Mouse (Mus musculus) heart, adult 9 months (tissue): ENCODE data around the gene Oas1a.
"Not testable (repeated sequence)": the region's sequence is repeated elsewhere in the genome, so short reads cannot be mapped to it uniquely, and the experiment has no call there.

Source experiments
- DNase-seq, 2 experiments: peaks; one replicate each; pipeline ENCODE4 v3.0.0; 2022; ENCODE audit warnings: low spot score in 2 of 2

The Oas1a gene

DNA sequence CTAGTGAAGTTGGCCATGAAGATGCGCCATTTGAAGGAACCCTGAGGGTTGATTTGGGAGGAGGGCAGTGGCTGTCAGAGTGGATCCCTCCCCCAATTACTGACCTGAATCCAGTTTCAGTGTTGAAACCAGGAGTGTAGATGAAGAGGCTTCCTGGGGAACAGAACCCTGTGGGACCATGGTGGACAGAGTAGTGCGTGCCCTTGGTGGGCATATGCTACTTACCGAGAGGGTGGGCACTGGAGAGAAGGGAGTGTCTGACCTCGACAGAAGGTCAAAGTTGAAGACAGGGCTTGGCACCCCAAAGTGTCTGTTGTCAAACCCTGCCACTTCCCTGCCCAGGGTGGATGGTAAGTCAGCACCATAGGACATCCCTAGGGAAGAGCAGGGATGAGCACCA is 13.5 kb downstream of the Oas1a start:
- not testable (repeated sequence) for DNase-seq

DNA sequence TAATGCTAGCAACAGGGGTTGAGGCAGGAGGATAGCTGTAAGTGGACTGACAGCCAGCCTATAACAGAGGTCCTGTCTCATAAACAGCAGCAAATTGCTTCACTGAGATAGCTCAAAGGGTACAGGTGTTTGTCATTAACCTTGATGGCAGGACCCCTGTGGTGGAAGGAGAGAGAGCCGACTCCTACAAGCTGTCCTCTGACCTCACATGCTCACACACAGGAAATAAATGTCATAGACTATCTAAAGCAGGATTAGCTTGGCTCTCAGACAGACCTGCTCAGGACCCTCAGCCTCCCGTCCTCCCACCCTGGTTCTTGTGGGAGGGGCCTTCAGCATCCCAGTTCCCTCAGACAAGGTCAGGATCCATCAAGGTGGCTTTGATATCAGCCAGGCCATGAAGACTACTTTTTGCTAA is 15.1 kb downstream of the Oas1a start:
- DNase-seq: no peak

DNA sequence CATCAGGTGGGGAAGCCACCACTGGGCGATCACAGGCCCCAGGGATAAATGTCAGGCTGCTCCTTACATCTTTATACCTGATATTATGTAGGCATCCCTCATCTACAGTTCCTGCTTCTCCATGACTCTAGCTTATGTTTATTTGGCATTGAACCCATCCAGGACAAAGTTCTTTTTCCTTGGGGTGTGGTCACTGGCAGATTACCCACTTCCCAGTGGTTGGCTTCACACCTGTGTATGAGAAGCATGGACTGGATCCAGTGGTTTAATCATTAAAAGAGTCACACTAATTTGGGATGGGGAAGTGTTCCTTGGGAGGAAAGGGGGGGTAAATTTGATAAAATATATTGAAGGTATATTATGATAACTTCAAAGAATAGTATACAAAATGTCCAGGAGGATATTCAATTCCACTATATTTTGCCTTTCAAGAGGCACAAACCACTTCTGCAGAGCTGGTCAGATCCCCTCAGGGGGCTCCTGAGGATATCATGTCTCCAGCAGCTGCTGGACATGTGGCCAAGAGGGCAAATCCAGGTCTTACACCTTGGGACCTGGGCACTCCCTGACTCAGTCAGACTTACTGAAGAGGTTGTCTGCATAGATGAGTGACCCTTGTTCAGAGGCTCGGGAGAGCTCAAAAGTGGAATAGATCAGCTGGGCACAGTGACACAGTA is 15.6 kb downstream of the Oas1a start:
- not testable (repeated sequence) for DNase-seq

DNA sequence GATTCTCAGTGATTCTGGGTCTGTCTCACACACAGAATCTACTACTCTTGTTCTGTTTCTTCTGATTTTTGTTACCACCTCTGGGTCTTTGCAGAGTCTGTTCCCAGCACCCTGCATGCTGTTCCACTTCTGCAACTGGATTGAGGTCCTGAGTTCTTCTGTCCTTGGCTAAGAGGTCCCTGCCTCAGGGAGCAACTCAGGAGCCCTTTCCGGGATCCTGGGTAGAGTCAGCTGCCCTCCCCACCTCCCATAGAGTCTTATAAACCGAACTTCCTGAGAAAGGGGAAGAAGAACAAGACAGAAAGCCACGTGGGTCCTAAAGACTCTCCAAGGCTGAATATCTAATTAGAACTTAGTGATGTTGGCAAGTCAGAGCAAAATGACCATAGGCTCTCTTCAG is 16.3 kb downstream of the Oas1a start:
- no peak for DNase-seq

DNA sequence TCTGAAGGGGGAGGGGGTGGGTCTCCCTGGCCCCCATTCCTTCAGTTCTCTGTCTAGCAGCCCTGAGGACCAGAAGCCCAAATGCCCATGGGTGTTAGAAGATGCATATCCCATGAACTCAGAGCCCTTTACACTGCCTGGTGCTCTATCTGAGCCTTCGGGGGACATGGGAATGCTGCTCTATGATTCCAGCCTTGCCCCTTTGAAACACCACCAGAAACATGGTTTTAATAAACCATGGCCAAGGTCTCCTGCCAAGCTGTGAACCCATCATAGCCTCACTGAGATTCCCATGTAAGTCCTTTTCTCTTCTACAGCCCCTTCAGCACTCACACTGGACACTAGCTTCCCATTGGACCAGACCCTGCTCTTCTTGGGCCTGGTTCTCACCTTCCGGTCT is 17.3 kb downstream of the Oas1a start:
- DNase-seq: no peak

DNA sequence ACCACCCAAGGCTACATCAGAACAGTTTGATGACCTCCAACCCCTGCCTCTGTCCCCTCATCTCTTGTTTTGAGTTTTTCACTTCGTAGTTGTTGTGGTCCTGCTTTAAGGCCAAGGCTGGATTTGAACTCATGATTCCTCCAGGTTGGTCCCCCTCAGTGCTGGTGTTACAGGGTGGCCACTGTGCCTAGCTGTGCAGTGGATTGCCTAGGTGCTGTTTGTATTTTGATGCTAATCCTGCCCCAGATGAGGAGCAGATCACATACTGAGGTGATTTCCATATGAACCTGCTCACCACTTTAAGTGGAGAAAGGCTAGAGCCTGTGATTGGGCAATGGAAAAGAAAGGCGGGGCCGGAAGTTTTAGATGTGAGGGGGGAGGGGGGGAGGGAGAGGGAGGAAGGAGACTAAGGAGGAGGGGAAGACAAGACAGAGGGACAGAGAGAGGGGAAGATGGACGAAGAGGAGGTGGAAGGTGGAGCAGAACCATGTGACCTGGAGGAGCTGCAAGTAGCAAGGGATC is 19.0 kb downstream of the Oas1a start:
- not testable (repeated sequence) for DNase-seq

DNA sequence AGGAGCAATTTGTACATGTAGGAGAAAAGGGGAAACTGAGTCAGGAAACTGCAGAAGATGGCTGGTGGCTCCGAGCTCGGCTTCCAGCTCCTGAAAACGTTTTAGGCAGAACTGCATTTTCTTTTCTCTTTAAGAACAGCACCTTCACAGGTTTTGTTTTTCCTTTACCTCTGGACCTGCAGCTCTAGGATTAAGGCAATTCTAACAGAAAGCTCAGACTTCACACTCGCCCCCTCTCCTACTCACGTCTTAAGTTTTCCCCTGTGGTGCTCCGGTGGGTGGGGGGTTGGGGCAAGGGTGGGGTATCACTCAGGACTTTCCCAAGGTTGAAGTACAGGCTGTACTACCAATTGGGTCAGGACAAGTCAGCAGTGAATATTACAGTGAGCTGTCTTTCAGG is 19.5 kb downstream of the Oas1a start:
- DNase-seq: no peak

DNA sequence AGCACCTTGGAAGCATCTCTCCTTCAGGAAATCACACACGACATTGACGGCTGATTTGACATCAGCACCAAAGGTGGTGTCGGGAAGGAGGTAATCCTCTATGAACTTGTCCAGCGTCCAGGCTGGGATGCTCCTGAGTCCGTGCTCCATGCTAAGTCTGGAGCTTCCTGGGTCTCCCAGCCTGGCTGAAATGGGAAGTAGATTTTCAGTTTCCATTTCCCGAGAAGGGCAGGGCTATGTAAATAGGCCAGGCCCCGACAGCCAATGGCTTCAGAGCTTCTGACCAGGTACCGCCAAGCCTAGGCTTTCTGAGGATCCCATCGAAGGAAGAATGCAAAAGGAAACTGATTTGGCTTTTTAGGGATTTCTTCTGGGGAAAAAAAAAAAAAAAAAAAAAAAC is 19.9 kb downstream of the Oas1a start, which contains the start of gene Oas1g:
Gene Oas1g, minus strand, starts transcription at position 201 of the 400 bp plus-strand sequence.
- not testable (repeated sequence) for DNase-seq

DNA sequence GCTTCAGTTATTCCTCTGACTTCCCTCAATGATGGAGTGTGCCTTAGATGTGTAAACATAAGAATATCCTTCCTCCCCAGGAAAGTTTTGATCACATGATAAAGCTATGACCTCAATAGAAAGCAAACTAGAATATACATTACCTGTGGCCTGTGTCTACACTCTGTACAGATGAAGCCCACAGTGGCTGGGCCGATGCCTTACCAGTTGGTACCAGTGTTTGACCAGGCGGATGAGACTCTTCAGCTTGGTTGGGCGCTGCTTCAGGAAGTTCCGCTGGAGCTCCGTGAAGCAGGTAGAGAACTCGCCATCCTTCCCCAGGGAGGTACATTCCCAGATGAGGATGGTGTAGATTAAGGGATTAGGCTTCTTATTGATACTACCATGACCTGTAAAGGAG is 25.6 kb downstream of the Oas1a start:
- DNase-seq: not testable (repeated sequence)

DNA sequence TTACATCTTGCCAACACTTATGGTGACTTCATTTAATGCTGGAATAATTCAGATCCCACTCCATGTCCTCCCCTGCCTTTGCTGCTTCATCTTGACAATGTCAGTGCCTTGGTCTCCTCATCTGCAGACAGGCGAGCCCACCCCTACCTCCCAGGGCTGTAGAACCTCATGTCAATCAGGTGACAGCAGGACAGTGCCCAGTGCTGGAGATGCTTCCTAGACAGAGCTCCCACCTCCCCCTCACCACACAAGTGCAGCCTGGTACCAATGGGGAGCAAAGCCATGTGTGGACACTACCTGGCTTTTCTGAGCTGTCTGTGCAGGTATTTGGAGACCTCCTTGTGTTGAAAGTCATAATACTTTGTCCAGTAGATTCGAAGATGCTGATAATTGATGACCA is 28.5 kb downstream of the Oas1a start:
- not testable (repeated sequence) for DNase-seq

DNA sequence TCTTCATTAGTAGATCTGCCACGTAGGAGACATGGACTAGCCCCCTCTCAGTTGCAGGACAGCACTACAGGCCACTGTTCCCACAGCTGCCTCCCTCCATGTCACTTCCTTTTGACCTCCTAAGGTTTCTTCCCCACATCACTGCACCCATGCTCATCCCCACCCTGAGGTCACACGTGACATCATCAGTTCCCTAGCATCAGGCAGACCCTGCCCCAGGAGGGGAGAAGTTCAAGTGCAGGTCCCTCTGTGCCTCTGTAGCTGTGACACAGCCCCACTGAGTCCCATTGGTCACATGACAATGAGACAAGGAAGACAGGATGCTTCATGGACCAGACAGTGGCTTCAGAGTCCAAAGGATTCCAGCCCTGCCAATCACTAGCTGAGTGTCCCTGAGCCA is 29.9 kb downstream of the Oas1a start:
- DNase-seq: not testable (repeated sequence)

DNA sequence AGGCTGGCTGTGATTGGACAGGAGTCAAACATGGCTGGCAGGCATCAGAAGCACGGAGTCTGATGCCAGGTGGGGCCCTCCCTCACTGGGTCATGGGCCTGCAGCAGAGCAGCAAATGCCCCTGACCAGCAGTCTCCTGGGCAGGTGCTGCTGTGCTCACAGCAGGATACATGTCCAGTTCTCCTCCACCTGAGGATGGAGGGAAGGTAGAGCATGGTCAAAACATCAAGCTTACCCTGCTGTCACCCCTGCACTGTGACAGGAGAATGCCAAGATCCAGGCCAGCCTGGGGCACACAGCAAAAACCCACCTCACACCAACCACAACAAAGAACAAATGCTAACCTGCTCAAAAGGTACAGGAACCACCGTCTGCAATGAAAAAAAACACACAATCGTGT is 30.5 kb downstream of the Oas1a start:
- not testable (repeated sequence) for DNase-seq

DNA sequence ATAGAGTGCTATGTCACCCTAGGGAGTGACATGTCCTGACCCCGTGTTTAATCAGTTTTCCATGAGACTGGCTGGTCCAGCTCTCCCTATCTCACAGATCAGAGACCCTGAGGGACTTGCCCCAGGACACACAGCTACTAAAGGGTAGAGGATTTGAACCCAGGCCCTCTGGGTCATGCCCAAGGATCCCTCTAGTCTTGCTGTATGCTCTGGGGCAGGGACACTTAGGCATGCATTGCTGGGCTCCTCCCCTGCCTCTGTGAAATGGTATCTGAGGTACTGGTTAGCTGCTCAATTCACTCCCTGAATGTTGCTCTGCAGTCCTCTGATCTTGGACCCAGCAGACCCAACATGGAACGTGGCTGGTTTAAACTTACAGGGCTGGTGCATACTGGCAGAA is 35.9 kb downstream of the Oas1a start:
- DNase-seq: no peak

DNA sequence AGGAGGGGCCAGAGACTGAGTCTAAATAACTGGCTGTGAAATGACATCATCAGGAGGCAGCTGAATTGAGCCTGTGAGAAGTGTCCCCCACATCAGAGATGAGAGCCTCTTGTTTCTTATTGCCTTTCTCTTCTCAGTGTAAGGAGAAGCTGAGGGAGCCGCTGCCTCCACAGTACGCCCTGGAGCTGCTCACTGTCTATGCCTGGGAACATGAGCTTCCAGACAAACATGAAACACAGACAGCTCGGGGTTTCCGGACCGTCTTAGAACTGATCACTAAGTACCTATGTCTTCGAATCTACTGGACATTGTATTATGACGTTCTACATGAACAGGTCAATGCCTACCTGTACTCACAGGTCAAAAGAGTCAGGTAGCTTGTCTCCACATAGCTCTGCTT is 36.5 kb downstream of the Oas1a start:
- DNase-seq: no peak

DNA sequence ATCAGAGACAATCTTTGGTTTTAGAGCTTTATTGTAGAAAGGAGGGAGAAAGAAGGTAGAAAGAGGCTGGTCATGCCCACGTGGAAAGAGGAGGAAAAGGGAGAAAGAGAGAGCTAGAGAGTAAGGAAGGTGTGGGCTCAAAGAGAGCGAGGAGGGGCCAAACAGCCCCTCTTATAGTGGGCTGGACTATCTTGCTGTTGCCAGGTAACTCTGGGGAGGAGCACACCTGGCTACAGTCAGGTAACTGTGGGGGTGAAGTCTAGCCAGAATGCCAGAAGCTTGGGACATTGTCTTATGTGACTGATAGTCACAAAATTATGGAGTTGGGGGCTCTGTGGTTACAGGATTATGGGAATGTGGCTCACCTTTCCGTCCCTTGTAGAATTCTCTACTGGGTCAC is 37.2 kb downstream of the Oas1a start:
- DNase-seq: no peak

DNA sequence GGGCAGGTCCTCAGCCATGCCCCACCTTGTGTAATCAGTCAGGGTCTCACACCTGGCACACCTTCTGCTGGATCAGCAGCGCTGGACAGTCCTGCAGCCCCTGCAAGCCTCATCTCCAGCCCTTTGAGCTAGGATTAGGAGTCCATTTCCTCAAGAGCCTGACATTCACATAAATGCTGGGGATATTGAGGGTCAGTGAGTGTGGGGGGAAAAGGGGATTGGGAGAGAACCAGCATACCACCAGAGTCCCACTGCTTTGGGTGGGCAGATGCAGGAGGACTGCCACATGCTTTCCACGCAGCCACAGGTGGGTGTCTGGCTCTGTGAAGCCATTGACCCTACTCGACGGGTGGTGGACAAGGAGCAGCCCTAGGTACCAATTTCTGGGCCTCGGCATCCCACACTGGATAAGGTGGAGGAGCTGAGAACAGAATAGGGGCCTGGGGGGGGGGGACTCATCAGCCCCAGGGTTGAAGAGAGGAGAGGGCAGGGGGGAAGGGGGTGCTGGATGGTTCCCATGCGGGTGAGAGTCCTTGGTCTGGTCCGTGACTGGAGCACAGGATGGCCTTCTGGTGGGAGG is 37.8 kb downstream of the Oas1a start:
- DNase-seq: no peak

DNA sequence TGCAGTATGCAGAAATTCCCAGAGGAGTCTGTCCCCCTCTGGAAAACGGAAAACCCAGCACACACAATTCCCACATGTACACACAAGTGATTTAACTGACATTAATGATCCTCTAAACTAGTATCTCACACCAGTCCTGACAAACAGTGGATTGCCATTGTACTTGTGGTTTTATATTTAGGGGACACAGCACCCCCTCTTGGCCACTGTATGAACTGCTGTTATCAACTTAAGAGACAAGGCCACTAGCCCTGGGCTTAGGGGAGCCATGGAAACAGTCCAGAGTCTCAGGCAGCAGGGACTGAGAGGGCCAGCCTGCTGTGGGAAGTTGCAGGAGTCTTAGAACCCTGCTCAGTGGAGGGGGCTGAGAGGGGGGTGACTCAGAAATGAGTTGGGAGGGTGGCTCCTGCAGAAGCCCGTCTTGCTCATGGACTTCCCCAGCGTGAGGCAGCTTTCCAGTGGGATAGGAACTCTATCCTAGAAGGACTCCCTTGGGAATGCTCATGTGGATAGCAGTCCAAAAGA is 41.9 kb downstream of the Oas1a start:
- DNase-seq: no peak

DNA sequence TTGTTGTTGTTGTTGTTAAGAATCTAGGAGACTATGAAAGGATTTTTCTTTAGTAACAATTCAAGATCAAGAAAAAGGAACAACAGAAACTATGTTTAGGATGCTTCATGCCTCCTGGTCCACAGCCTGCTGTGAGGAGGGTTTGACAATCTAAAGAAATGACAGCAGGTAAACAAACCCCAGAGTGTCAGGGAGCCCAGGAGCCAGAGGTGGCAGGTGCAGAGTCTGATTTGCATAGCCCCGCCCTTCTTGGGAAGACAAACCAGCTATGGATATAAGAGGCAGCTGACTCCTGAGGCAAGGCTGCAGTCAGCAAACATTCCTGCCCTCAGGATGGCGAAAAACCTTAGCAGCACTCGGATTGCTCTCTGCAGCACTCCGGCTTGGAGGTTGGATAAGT is 46.2 kb downstream of the Oas1a start, which contains the start of gene Oas1h:
Gene Oas1h, plus strand, starts transcription at position 301 of the 400 bp plus-strand sequence.
- no peak for DNase-seq

DNA sequence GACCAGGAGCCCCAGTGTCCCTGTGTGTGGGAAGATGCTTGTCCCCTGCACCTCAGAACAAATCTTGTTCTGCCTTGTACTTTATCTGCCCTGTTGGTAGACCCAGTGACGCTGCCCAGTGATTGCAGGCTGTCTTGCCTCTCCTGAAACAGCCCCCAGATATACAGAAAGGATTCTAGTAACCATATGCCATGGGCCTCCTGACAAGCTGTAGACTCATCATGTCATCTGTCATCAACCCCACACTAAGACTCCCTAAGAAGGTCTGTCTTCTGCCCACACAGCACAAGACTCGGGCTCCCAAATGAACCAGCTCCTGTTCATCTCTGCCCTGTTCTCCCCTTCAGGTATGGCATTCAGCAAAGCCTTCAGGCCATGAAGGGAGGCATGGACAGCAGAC is 48.1 kb downstream of the Oas1a start:
- no peak for DNase-seq

DNA sequence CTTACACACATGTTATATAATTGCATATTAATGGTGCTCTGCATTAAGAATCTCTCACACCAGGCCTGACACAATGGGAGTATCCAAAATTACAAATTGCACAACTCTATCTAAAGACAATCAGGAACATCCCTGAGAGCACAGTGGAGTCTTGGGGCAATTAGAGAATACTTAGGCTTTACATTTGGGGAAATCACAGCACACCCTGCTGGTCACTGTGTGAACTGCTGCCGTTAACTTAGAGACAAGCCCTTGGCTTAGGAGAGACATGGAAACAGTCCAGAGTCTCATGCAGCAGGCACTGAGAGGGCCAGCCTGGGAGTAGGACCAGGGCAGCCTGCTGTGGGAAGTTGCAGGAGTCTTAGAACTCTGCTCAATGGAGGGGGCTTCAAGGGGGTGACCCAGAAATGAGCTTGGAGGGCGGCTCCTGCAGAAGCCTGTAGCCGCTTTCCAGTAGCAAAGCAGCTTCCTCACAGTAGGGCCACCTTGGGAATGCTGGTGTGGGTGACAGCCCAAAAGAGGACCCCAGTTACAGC is 57.7 kb downstream of the Oas1a start:
- DNase-seq: no peak

DNA sequence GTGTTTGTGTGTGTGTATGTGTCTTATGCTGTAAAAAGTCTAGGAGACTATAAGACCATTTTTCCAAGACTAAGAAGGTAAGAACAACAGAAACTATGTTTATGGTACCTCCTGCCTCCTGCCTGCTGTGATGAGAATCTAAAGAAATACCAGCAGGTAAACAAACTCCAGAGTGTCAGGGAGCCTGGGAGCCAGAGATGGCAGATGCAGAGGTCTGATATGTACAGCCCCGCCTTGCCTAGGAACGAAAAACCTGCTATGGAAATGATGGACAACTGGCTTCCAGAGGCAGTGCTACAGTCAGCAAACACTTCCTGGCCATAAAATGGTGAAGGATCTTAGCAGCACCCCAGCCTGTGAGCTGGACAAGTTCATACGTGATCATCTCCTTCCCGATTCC is 60.3 kb downstream of the Oas1a start, which contains the start of gene Oas1f:
Gene Oas1f, plus strand, starts transcription at position 301 of the 400 bp plus-strand sequence.
- no peak for DNase-seq
